Mouse (Mus musculus): ENCODE data around the gene Bcl7b. TPM values are rescaled to one million over a fixed set of nuclear protein-coding genes. Genes with fewer than 3 reads are reported as not detected.
A peak's percentile ranks its signal among the peaks of the same experiment; 100 is the strongest.

The Bcl7b gene
- total RNA-seq, 1 experiment, result 17.5 TPM

GRCm38 (mm10) chr5:135139881-135140280 lies 28.2 kb upstream of the Bcl7b start:
- H3K9ac ChIP-seq (ENCODE audit: insufficient read depth, low read depth, low read length, poor library complexity, severe bottlenecking), result no peak overlapping the region
- peaks cover 0 to 4% of the 10 kb centered on the region in 2 experiments; a peak in 1 of 4 replicates for H3K4me1 ChIP-seq (ENCODE audit: control insufficient read depth in 2 of 2, insufficient read depth in 2 of 2, low read length in 2 of 2, poor library complexity in 1 of 2)
- H3K4me3 ChIP-seq (ENCODE audit: insufficient read depth in 1 of 2, low read depth in 1 of 2, low read length in 2 of 2, poor library complexity in 1 of 2, severe bottlenecking in 1 of 2), result no peak overlapping the region
- in situ Hi-C loops (cut with MboI; ENCODE audit: low sequenced_read_pairs in 2 of 2, unreplicated experiment in 2 of 2), result no loop called here
- TF ChIP-seq HCFC1 (IDR thresholded peaks at IDR 0.05; ENCODE audit: borderline replicate concordance, insufficient read depth, low read length) (no peak), MAFK (IDR thresholded peaks at IDR 0.05; ENCODE audit: insufficient read depth, low read depth, low read length) (no peak), CHD2 (IDR thresholded peaks at IDR 0.05; ENCODE audit: low read depth, low read length) (no peak), ZC3H11A (IDR thresholded peaks at IDR 0.05; ENCODE audit: borderline replicate concordance, low read depth, low read length) (no peak), ZNF384 (IDR thresholded peaks at IDR 0.05; ENCODE audit: low read depth, low read length) (no peak)
- H3K36me3 ChIP-seq (ENCODE audit: control insufficient read depth, insufficient read depth, low read length, poor library complexity, severe bottlenecking), result no peaks in the 10 kb centered on the region
- no peaks in the 10 kb centered on the region for H3K9me3 ChIP-seq (ENCODE audit: control insufficient read depth, insufficient read depth, low read depth, low read length)
- no peak overlapping the region for H3K27ac ChIP-seq (ENCODE audit: insufficient read depth, low read depth, low read length, poor library complexity, severe bottlenecking)
- no peak for DNase-seq (ENCODE audit: low read depth, low spot score)

GRCm38 (mm10) chr5:135144469-135144868 lies 23.6 kb upstream of the Bcl7b start:
- Histone ChIP-seq H3K9ac (ENCODE audit: insufficient read depth, low read depth, low read length, poor library complexity, severe bottlenecking) (no peak overlapping the region), H3K27ac (ENCODE audit: insufficient read depth, low read depth, low read length, poor library complexity, severe bottlenecking) (no peak overlapping the region), H3K4me3 (ENCODE audit: insufficient read depth in 1 of 2, low read depth in 1 of 2, low read length in 2 of 2, poor library complexity in 1 of 2, severe bottlenecking in 1 of 2) (no peak overlapping the region), H3K36me3 (ENCODE audit: control insufficient read depth, insufficient read depth, low read length, poor library complexity, severe bottlenecking) (no peaks in the 10 kb centered on the region), H3K4me1 (ENCODE audit: control insufficient read depth in 2 of 2, insufficient read depth in 2 of 2, low read length in 2 of 2, poor library complexity in 1 of 2) (no peaks in the 10 kb centered on the region), H3K9me3 (ENCODE audit: control insufficient read depth, insufficient read depth, low read depth, low read length) (no peaks in the 10 kb centered on the region)
- TF ChIP-seq MAFK (IDR thresholded peaks at IDR 0.05; ENCODE audit: insufficient read depth, low read depth, low read length) (no peak), ZNF384 (IDR thresholded peaks at IDR 0.05; ENCODE audit: low read depth, low read length) (no peak), ZC3H11A (IDR thresholded peaks at IDR 0.05; ENCODE audit: borderline replicate concordance, low read depth, low read length) (no peak), CHD2 (IDR thresholded peaks at IDR 0.05; ENCODE audit: low read depth, low read length) (no peak), HCFC1 (IDR thresholded peaks at IDR 0.05; ENCODE audit: borderline replicate concordance, insufficient read depth, low read length) (no peak)
- in situ Hi-C loops (cut with MboI; ENCODE audit: low sequenced_read_pairs in 2 of 2, unreplicated experiment in 2 of 2), result no loop called here
- DNase-seq (ENCODE audit: low read depth, low spot score), result no peak

GRCm38 (mm10) chr5:135145532-135145931 lies 22.6 kb upstream of the Bcl7b start:
- no peaks in the 10 kb centered on the region for H3K36me3 ChIP-seq (ENCODE audit: control insufficient read depth, insufficient read depth, low read length, poor library complexity, severe bottlenecking)
- TF ChIP-seq ZC3H11A (IDR thresholded peaks at IDR 0.05; ENCODE audit: borderline replicate concordance, low read depth, low read length) (no peak), HCFC1 (IDR thresholded peaks at IDR 0.05; ENCODE audit: borderline replicate concordance, insufficient read depth, low read length) (no peak), CHD2 (IDR thresholded peaks at IDR 0.05; ENCODE audit: low read depth, low read length) (no peak), ZNF384 (IDR thresholded peaks at IDR 0.05; ENCODE audit: low read depth, low read length) (no peak), MAFK (IDR thresholded peaks at IDR 0.05; ENCODE audit: insufficient read depth, low read depth, low read length) (no peak)
- no peak overlapping the region for H3K27ac ChIP-seq (ENCODE audit: insufficient read depth, low read depth, low read length, poor library complexity, severe bottlenecking)
- no peak overlapping the region for H3K4me3 ChIP-seq (ENCODE audit: insufficient read depth in 1 of 2, low read depth in 1 of 2, low read length in 2 of 2, poor library complexity in 1 of 2, severe bottlenecking in 1 of 2)
- no peaks in the 10 kb centered on the region for H3K4me1 ChIP-seq (ENCODE audit: control insufficient read depth in 2 of 2, insufficient read depth in 2 of 2, low read length in 2 of 2, poor library complexity in 1 of 2)
- in situ Hi-C loops (cut with MboI; ENCODE audit: low sequenced_read_pairs in 2 of 2, unreplicated experiment in 2 of 2), result no loop called here
- no peak for DNase-seq (ENCODE audit: low read depth, low spot score)
- no peaks in the 10 kb centered on the region for H3K9me3 ChIP-seq (ENCODE audit: control insufficient read depth, insufficient read depth, low read depth, low read length)
- no peak overlapping the region for H3K9ac ChIP-seq (ENCODE audit: insufficient read depth, low read depth, low read length, poor library complexity, severe bottlenecking)

- Histone ChIP-seq H3K9ac (ENCODE audit: insufficient read depth, low read depth, low read length, poor library complexity, severe bottlenecking) (no peak overlapping the region), H3K36me3 (ENCODE audit: control insufficient read depth, insufficient read depth, low read length, poor library complexity, severe bottlenecking) (no peaks in the 10 kb centered on the region), H3K27ac (ENCODE audit: insufficient read depth, low read depth, low read length, poor library complexity, severe bottlenecking) (no peak overlapping the region), H3K9me3 (ENCODE audit: control insufficient read depth, insufficient read depth, low read depth, low read length) (no peaks in the 10 kb centered on the region), H3K4me1 (ENCODE audit: control insufficient read depth in 2 of 2, insufficient read depth in 2 of 2, low read length in 2 of 2, poor library complexity in 1 of 2) (peaks cover 0 to 1% of the 10 kb centered on the region in 2 experiments; a peak in 1 of 4 replicates), H3K4me3 (ENCODE audit: insufficient read depth in 1 of 2, low read depth in 1 of 2, low read length in 2 of 2, poor library complexity in 1 of 2, severe bottlenecking in 1 of 2) (no peak overlapping the region)
- in situ Hi-C loops (cut with MboI; ENCODE audit: low sequenced_read_pairs in 2 of 2, unreplicated experiment in 2 of 2), result no loop called here
- TF ChIP-seq ZC3H11A (IDR thresholded peaks at IDR 0.05; ENCODE audit: borderline replicate concordance, low read depth, low read length), result no peak
- TF ChIP-seq MAFK (IDR thresholded peaks at IDR 0.05; ENCODE audit: insufficient read depth, low read depth, low read length), result no peak
- TF ChIP-seq HCFC1 (IDR thresholded peaks at IDR 0.05; ENCODE audit: borderline replicate concordance, insufficient read depth, low read length), result no peak
- TF ChIP-seq CHD2 (IDR thresholded peaks at IDR 0.05; ENCODE audit: low read depth, low read length), result no peak
- TF ChIP-seq ZNF384 (IDR thresholded peaks at IDR 0.05; ENCODE audit: low read depth, low read length), result no peak
- no peak for DNase-seq (ENCODE audit: low read depth, low spot score)
Observed at GRCm38 (mm10) chr5:135145955-135146354, 22.1 kb upstream of the Bcl7b start.

- TF ChIP-seq MAFK (IDR thresholded peaks at IDR 0.05; ENCODE audit: insufficient read depth, low read depth, low read length), result no peak
- no peak for TF ChIP-seq CHD2 (IDR thresholded peaks at IDR 0.05; ENCODE audit: low read depth, low read length)
- no peak for TF ChIP-seq ZNF384 (IDR thresholded peaks at IDR 0.05; ENCODE audit: low read depth, low read length)
- no peak for TF ChIP-seq HCFC1 (IDR thresholded peaks at IDR 0.05; ENCODE audit: borderline replicate concordance, insufficient read depth, low read length)
- no peak for TF ChIP-seq ZC3H11A (IDR thresholded peaks at IDR 0.05; ENCODE audit: borderline replicate concordance, low read depth, low read length)
- H3K9ac ChIP-seq (ENCODE audit: insufficient read depth, low read depth, low read length, poor library complexity, severe bottlenecking), result peak overlapping the region; percentile 85
- H3K36me3 ChIP-seq (ENCODE audit: control insufficient read depth, insufficient read depth, low read length, poor library complexity, severe bottlenecking), result peaks cover 9% of the 10 kb centered on the region; the same call in 1 of the 2 replicates
- H3K27ac ChIP-seq (ENCODE audit: insufficient read depth, low read depth, low read length, poor library complexity, severe bottlenecking), result no peak overlapping the region
- no peak for DNase-seq (ENCODE audit: low read depth, low spot score)
- H3K4me1 ChIP-seq (ENCODE audit: control insufficient read depth in 2 of 2, insufficient read depth in 2 of 2, low read length in 2 of 2, poor library complexity in 1 of 2), result peaks cover 0 to 2% of the 10 kb centered on the region in 2 experiments; a peak in 2 of 4 replicates
- peak overlapping the region; percentile 77 to 93 for H3K4me3 ChIP-seq (ENCODE audit: insufficient read depth in 1 of 2, low read depth in 1 of 2, low read length in 2 of 2, poor library complexity in 1 of 2, severe bottlenecking in 1 of 2)
- in situ Hi-C loops (cut with MboI; ENCODE audit: low sequenced_read_pairs in 2 of 2, unreplicated experiment in 2 of 2), result no loop called here
- no peaks in the 10 kb centered on the region for H3K9me3 ChIP-seq (ENCODE audit: control insufficient read depth, insufficient read depth, low read depth, low read length)
Observed at GRCm38 (mm10) chr5:135148715-135149052, 19.4 kb upstream of the Bcl7b start.

All from ES-E14 (cell line).